Mouse (Mus musculus): ENCODE measurements around the gene Gm49601. TPM values are rescaled to one million over a fixed set of nuclear protein-coding genes. Genes with fewer than 3 reads are reported as not detected.

The Gm49601 gene
- polyA plus RNA-seq, 1 experiment from 2014 or later = 7.2 TPM

GRCm38 (mm10) chr16:18621362-18622001 lies 4.7 kb downstream of the Gm49601 start:
- Histone ChIP-seq H3K27me3 (peaks cover 86% of the 10 kb centered on the region), H3K27ac (replicated peaks) (no peak overlapping the region), H3K4me3 (replicated peaks) (peak overlapping the region; percentile 52), H3K4me2 (replicated peaks) (peak overlapping the region; percentile 96), H3K36me3 (peaks cover 35% of the 10 kb centered on the region), H3K9ac (0 out of 2 replicates have a peak overlapping the region, but pooled peaks have one; percentile 23), H3K9me3 (replicated peaks) (no peaks in the 10 kb centered on the region), H3K4me1 (peaks cover 40% of the 10 kb centered on the region)
- 10% methylated on average over 38 of the region's 38 CpGs for WGBS
- no peak for ATAC-seq (ENCODE audit: insufficient number of reproducible peaks, low FRiP score, low TSS enrichment, low read depth)

- peak overlapping the region; percentile 52 for H3K4me3 ChIP-seq (replicated peaks)
- H3K4me1 ChIP-seq = peaks cover 33% of the 10 kb centered on the region
- peaks cover 83% of the 10 kb centered on the region for H3K27me3 ChIP-seq
- ATAC-seq (ENCODE audit: insufficient number of reproducible peaks, low FRiP score, low TSS enrichment, low read depth) = no peak; the same call in 1 of the 2 replicates
- H3K27ac ChIP-seq (replicated peaks) = no peak overlapping the region
- peaks cover 35% of the 10 kb centered on the region for H3K36me3 ChIP-seq
- no peaks in the 10 kb centered on the region for H3K9me3 ChIP-seq (replicated peaks)
- H3K9ac ChIP-seq = 0 out of 2 replicates have a peak overlapping the region, but pooled peaks have one; percentile 23
- WGBS = 2% methylated on average over 74 of the region's 74 CpGs
- H3K4me2 ChIP-seq (replicated peaks) = peak overlapping the region; percentile 96
Measured at GRCm38 (mm10) chr16:18620601-18621361, 5.4 kb downstream of the Gm49601 start.

GRCm38 (mm10) chr16:18620201-18620600 lies 6.0 kb downstream of the Gm49601 start:
- no peak overlapping the region for H3K9ac ChIP-seq
- WGBS = 36% methylated on average over 6 of the region's 6 CpGs

GRCm38 (mm10) chr16:18619110-18619509 lies 7.1 kb downstream of the Gm49601 start:
- H3K27me3 ChIP-seq = peaks cover 66% of the 10 kb centered on the region
- H3K36me3 ChIP-seq = peaks cover 24% of the 10 kb centered on the region
- no peaks in the 10 kb centered on the region for H3K9me3 ChIP-seq (replicated peaks)
- no peak for ATAC-seq (ENCODE audit: insufficient number of reproducible peaks, low FRiP score, low TSS enrichment, low read depth)
- no peak overlapping the region for H3K4me3 ChIP-seq (replicated peaks)
- peaks cover 34% of the 10 kb centered on the region for H3K4me1 ChIP-seq
- H3K4me2 ChIP-seq (replicated peaks) = no peak overlapping the region
- 57% methylated on average over 4 of the region's 4 CpGs for WGBS
- no peak overlapping the region for H3K9ac ChIP-seq
- H3K27ac ChIP-seq (replicated peaks) = no peak overlapping the region

More at GRCm38 (mm10) chr16:18620201-18620600, 6.0 kb downstream of the Gm49601 start:
- ATAC-seq (ENCODE audit: insufficient number of reproducible peaks, low FRiP score, low TSS enrichment, low read depth) = no peak
- Histone ChIP-seq H3K4me1 (peaks cover 31% of the 10 kb centered on the region), H3K4me2 (replicated peaks) (peak overlapping the region; percentile 96), H3K27ac (replicated peaks) (no peak overlapping the region), H3K27me3 (peaks cover 77% of the 10 kb centered on the region), H3K4me3 (replicated peaks) (peak overlapping the region; percentile 52), H3K36me3 (peaks cover 34% of the 10 kb centered on the region), H3K9me3 (replicated peaks) (no peaks in the 10 kb centered on the region)

GRCm38 (mm10) chr16:18618297-18618696 lies 7.9 kb downstream of the Gm49601 start:
- Histone ChIP-seq H3K9me3 (replicated peaks) (no peaks in the 10 kb centered on the region), H3K36me3 (peaks cover 16% of the 10 kb centered on the region), H3K4me3 (replicated peaks) (no peak overlapping the region), H3K4me1 (peaks cover 34% of the 10 kb centered on the region), H3K9ac (no peak overlapping the region), H3K27ac (replicated peaks) (no peak overlapping the region), H3K4me2 (replicated peaks) (no peak overlapping the region), H3K27me3 (peaks cover 58% of the 10 kb centered on the region)
- ATAC-seq (ENCODE audit: insufficient number of reproducible peaks, low FRiP score, low TSS enrichment, low read depth) = no peak
- 62% methylated on average over 2 of the region's 2 CpGs for WGBS

GRCm38 (mm10) chr16:18617370-18618065 lies 8.7 kb downstream of the Gm49601 start:
- Histone ChIP-seq H3K9ac (no peak overlapping the region), H3K27ac (replicated peaks) (no peak overlapping the region), H3K9me3 (replicated peaks) (no peaks in the 10 kb centered on the region), H3K4me3 (replicated peaks) (peak overlapping the region; percentile 35), H3K27me3 (peaks cover 54% of the 10 kb centered on the region), H3K36me3 (peaks cover 8% of the 10 kb centered on the region), H3K4me1 (peaks cover 34% of the 10 kb centered on the region), H3K4me2 (replicated peaks) (peak overlapping the region; percentile 55)
- 1% methylated on average over 27 of the region's 27 CpGs for WGBS
- no peak for ATAC-seq (ENCODE audit: insufficient number of reproducible peaks, low FRiP score, low TSS enrichment, low read depth)

GRCm38 (mm10) chr16:18613301-18613700 lies 12.9 kb downstream of the Gm49601 start:
- no peak overlapping the region for H3K9ac ChIP-seq
- H3K27me3 ChIP-seq = peaks cover 17% of the 10 kb centered on the region
- no peak overlapping the region for H3K27ac ChIP-seq (replicated peaks)
- WGBS = 78% methylated on average over 3 of the region's 3 CpGs
- ATAC-seq (ENCODE audit: insufficient number of reproducible peaks, low FRiP score, low TSS enrichment, low read depth) = no peak
- H3K4me1 ChIP-seq = peaks cover 15% of the 10 kb centered on the region
- H3K4me3 ChIP-seq (replicated peaks) = no peak overlapping the region
- H3K4me2 ChIP-seq (replicated peaks) = no peak overlapping the region
- no peaks in the 10 kb centered on the region for H3K9me3 ChIP-seq (replicated peaks)
- H3K36me3 ChIP-seq = no peaks in the 10 kb centered on the region

- H3K27me3 ChIP-seq = 0 out of 2 replicates have a peak, but pooled peaks cover 7% of the 10 kb centered on the region
- peaks cover 13% of the 10 kb centered on the region for H3K4me1 ChIP-seq
- no peak overlapping the region for H3K27ac ChIP-seq (replicated peaks)
- H3K9ac ChIP-seq = no peak overlapping the region
- H3K4me3 ChIP-seq (replicated peaks) = no peak overlapping the region
- no peaks in the 10 kb centered on the region for H3K36me3 ChIP-seq
- no peak for ATAC-seq (ENCODE audit: insufficient number of reproducible peaks, low FRiP score, low TSS enrichment, low read depth)
- no peaks in the 10 kb centered on the region for H3K9me3 ChIP-seq (replicated peaks)
- no peak overlapping the region for H3K4me2 ChIP-seq (replicated peaks)
- WGBS = 46% methylated on average over 13 of the region's 13 CpGs
Measured at GRCm38 (mm10) chr16:18611752-18612151, 14.5 kb downstream of the Gm49601 start.

GRCm38 (mm10) chr16:18609099-18609498 lies 17.1 kb downstream of the Gm49601 start:
- H3K4me3 ChIP-seq (replicated peaks) = no peak overlapping the region
- H3K4me2 ChIP-seq (replicated peaks) = no peak overlapping the region
- H3K36me3 ChIP-seq = no peaks in the 10 kb centered on the region
- H3K27me3 ChIP-seq = 0 out of 2 replicates have a peak, but pooled peaks cover 7% of the 10 kb centered on the region
- peaks cover 10% of the 10 kb centered on the region for H3K4me1 ChIP-seq
- no peaks in the 10 kb centered on the region for H3K9me3 ChIP-seq (replicated peaks)
- WGBS = 49% methylated on average over 2 of the region's 2 CpGs
- H3K9ac ChIP-seq = no peak overlapping the region
- ATAC-seq (ENCODE audit: insufficient number of reproducible peaks, low FRiP score, low TSS enrichment, low read depth) = no peak
- H3K27ac ChIP-seq (replicated peaks) = no peak overlapping the region

- Histone ChIP-seq H3K36me3 (no peaks in the 10 kb centered on the region), H3K27ac (replicated peaks) (0 out of 2 replicates have a peak overlapping the region, but pooled peaks have one; percentile 9), H3K9me3 (replicated peaks) (no peaks in the 10 kb centered on the region), H3K4me1 (peaks cover 14% of the 10 kb centered on the region), H3K27me3 (0 out of 2 replicates have a peak, but pooled peaks cover 7% of the 10 kb centered on the region), H3K4me3 (replicated peaks) (no peak overlapping the region), H3K9ac (no peak overlapping the region), H3K4me2 (replicated peaks) (peak overlapping the region; percentile 27; the same call in 1 of the 2 replicates)
- peak; percentile 56; the same call in 1 of the 2 replicates for ATAC-seq (ENCODE audit: insufficient number of reproducible peaks, low FRiP score, low TSS enrichment, low read depth)
- WGBS = 10% methylated on average over 11 of the region's 11 CpGs
Measured at GRCm38 (mm10) chr16:18608226-18608625, 18.0 kb downstream of the Gm49601 start.

- Histone ChIP-seq H3K4me3 (replicated peaks) (no peak overlapping the region), H3K4me2 (replicated peaks) (no peak overlapping the region), H3K9ac (no peak overlapping the region), H3K9me3 (replicated peaks) (no peaks in the 10 kb centered on the region), H3K36me3 (no peaks in the 10 kb centered on the region), H3K4me1 (peaks cover 25% of the 10 kb centered on the region), H3K27me3 (0 out of 2 replicates have a peak, but pooled peaks cover 3% of the 10 kb centered on the region), H3K27ac (replicated peaks) (peak overlapping the region; percentile 68; the same call in 1 of the 2 replicates)
- WGBS = 74% methylated on average over 5 of the region's 5 CpGs
- no peak for ATAC-seq (ENCODE audit: insufficient number of reproducible peaks, low FRiP score, low TSS enrichment, low read depth)
Measured at GRCm38 (mm10) chr16:18605705-18606104, 20.5 kb downstream of the Gm49601 start.
